Mouse (Mus musculus): ENCODE measurements around the gene Olfr149. TPM values are rescaled to one million over a fixed set of nuclear protein-coding genes. Genes with fewer than 3 reads are reported as not detected.
"Not testable (repeated sequence)": the region's sequence is repeated elsewhere in the genome, so short reads cannot be mapped to it uniquely, and the experiment has no call there.

Gene Olfr149
- polyA plus RNA-seq (2017; shearing (Covaris generic)): not detected

GRCm38 (mm10) chr9:39707017-39707416 is at the start of gene Olfr149:
TSS of gene Olfr149 (minus strand) at chr9:39707117.
- ATAC-seq: no peak

- no peak for ATAC-seq
These were observed 39.5 kb upstream of the Olfr149 start for GRCm38 (mm10) chr9:39746428-39746827.

- ATAC-seq: no peak
These were observed 39.0 kb upstream of the Olfr149 start, which contains the start of gene Olfr967 for GRCm38 (mm10) chr9:39745949-39746348. TSS of gene Olfr967 (plus strand) at chr9:39746249.

- ATAC-seq: no peak
These were observed 33.8 kb upstream of the Olfr149 start for GRCm38 (mm10) chr9:39740741-39741140.

GRCm38 (mm10) chr9:39730678-39731077 is 23.8 kb upstream of the Olfr149 start, which contains the start of gene Olfr150:
TSS of gene Olfr150 (plus strand) at chr9:39730978.
- ATAC-seq: no peak

GRCm38 (mm10) chr9:39711053-39711452 is 4.1 kb upstream of the Olfr149 start, which contains the start of gene Olfr965:
TSS of gene Olfr965 (plus strand) at chr9:39711353.
- no peak for ATAC-seq

GRCm38 (mm10) chr9:39708958-39709357 is 2.0 kb upstream of the Olfr149 start:
- no peak for ATAC-seq

GRCm38 (mm10) chr9:39701123-39701522 is 5.8 kb downstream of the Olfr149 start:
- not testable (repeated sequence) for ATAC-seq

GRCm38 (mm10) chr9:39679280-39679679 is 27.6 kb downstream of the Olfr149 start:
- no peak for ATAC-seq

GRCm38 (mm10) chr9:39678557-39678956 is 28.4 kb downstream of the Olfr149 start:
- ATAC-seq: no peak

- no peak for ATAC-seq
These were observed 32.1 kb downstream of the Olfr149 start for GRCm38 (mm10) chr9:39674820-39675219.

- no peak for ATAC-seq
These were observed 37.2 kb downstream of the Olfr149 start for GRCm38 (mm10) chr9:39669723-39670122.

GRCm38 (mm10) chr9:39666905-39667304 is 40.0 kb downstream of the Olfr149 start, which contains the start of gene Olfr963:
TSS of gene Olfr963 (plus strand) at chr9:39667205.
- no peak for ATAC-seq

GRCm38 (mm10) chr9:39654756-39655396 is 52.0 kb downstream of the Olfr149 start:
- ATAC-seq: no peak

Other genes starting within 250 kb of the Olfr149 start
- not detected for gene Olfr955, start 235.2 kb downstream of the Olfr149 start, polyA plus RNA-seq (2017; shearing (Covaris generic))
- gene Olfr44, start 213.1 kb downstream of the Olfr149 start, polyA plus RNA-seq (2017; shearing (Covaris generic)): not detected
- gene Olfr957, start 191.3 kb downstream of the Olfr149 start, polyA plus RNA-seq (2017; shearing (Covaris generic)): not detected
- gene Olfr958, start 153.1 kb downstream of the Olfr149 start, polyA plus RNA-seq (2017; shearing (Covaris generic)): not detected
- gene Olfr959, start 131.5 kb downstream of the Olfr149 start, polyA plus RNA-seq (2017; shearing (Covaris generic)): not detected
- gene AW551984, start 102.7 kb downstream of the Olfr149 start, polyA plus RNA-seq (2017; shearing (Covaris generic)): not detected
- not detected for gene Olfr148, start 96.5 kb downstream of the Olfr149 start, polyA plus RNA-seq (2017; shearing (Covaris generic))
- not detected for gene Olfr960, start 85.7 kb downstream of the Olfr149 start, polyA plus RNA-seq (2017; shearing (Covaris generic))
- not detected for gene Olfr961, start 62.0 kb downstream of the Olfr149 start, polyA plus RNA-seq (2017; shearing (Covaris generic))
- not detected for gene Olfr963, start 39.9 kb downstream of the Olfr149 start, polyA plus RNA-seq (2017; shearing (Covaris generic))
- gene Olfr965, start 4.2 kb upstream of the Olfr149 start, polyA plus RNA-seq (2017; shearing (Covaris generic)): not detected
- gene Olfr150, start 23.9 kb upstream of the Olfr149 start, polyA plus RNA-seq (2017; shearing (Covaris generic)): not detected
- not detected for gene Olfr967, start 39.1 kb upstream of the Olfr149 start, polyA plus RNA-seq (2017; shearing (Covaris generic))
- gene Olfr968, start 76.1 kb upstream of the Olfr149 start, polyA plus RNA-seq (2017; shearing (Covaris generic)): not detected
- not detected for gene Olfr969, start 83.8 kb upstream of the Olfr149 start, polyA plus RNA-seq (2017; shearing (Covaris generic))
- gene Olfr970, start 101.7 kb upstream of the Olfr149 start, polyA plus RNA-seq (2017; shearing (Covaris generic)): not detected
- not detected for gene Olfr971, start 129.8 kb upstream of the Olfr149 start, polyA plus RNA-seq (2017; shearing (Covaris generic))
- gene Olfr972, start 159.3 kb upstream of the Olfr149 start, polyA plus RNA-seq (2017; shearing (Covaris generic)): not detected
- not detected for gene Olfr229, start 200.2 kb upstream of the Olfr149 start, polyA plus RNA-seq (2017; shearing (Covaris generic))
- under 1 TPM in 1 of 3 experiments, not detected in 2; 0.21 TPM for gene Olfr974, start 230.4 kb upstream of the Olfr149 start, polyA plus RNA-seq (2017; shearing (Covaris generic))
- gene Olfr975, start 244.9 kb upstream of the Olfr149 start, polyA plus RNA-seq (2017; shearing (Covaris generic)): not detected